Mouse (Mus musculus): ENCODE measurements around the gene Xpot. TPM values are rescaled to one million over a fixed set of nuclear protein-coding genes. Genes with fewer than 3 reads are reported as not detected.

Gene Xpot
- total RNA-seq, 2 experiments from 2014 or later = 65.9 to 70.9 TPM

DNA sequence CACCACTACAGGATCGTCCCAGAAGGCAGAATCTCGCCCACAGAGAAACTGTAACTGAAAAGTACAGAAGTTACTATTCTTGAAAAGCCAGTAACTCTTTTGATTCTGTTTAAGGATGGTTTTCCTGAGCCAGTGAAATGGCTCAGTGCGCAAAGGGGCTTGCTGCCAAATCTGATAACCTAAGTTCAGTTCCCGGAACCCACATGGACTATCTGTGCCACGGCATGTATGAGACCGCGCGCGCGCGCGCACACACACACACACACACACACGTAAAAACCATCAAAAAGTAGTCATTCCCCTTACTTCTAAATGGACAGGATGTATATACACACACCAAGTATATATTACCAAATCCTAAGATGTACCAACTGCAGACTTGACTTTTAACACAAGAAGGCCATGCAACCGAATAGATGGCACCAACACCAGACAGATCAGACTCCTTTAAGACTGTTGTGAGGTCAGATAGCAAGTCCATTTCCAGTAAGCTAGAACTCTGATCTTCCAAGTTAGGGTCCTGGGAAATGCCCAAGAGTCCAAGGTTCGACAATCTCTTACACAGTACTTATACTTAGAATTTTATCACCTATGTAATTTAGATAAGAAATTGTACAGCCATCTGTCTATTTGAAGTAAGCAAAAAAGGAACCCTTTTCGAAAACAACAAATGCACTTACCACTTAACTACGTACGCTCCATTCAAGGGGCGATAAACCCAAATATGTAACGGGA is 40.9 kb downstream of the Xpot start:
- no peak for DNase-seq (ENCODE audit: extremely low spot score in 1 of 2, low spot score in 2 of 2)
- intact Hi-C loops (cut with DNase I) = no loop called here

DNA sequence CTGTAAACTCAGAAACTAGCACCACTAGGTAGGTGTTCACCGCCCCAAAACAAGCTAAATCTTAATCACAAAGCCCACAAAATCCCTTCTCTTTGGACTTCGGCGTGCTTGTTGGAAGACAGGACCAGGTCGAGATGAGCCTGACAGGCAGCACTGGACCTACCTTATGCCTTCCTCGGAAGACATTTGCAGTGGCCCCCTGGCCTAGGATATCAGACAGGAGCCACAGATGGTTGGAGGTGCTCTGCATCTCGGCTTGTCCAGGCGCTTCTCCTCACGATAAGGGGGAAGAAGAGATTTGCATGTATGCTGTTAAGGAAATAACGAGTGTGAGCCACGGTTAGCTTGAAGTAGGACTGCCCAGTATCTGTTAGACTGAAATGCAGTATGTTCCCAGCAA is 42.1 kb downstream of the Xpot start:
- intact Hi-C loops (cut with DNase I) = no loop called here
- DNase-seq (ENCODE audit: extremely low spot score in 1 of 2, low spot score in 2 of 2) = no peak

DNA sequence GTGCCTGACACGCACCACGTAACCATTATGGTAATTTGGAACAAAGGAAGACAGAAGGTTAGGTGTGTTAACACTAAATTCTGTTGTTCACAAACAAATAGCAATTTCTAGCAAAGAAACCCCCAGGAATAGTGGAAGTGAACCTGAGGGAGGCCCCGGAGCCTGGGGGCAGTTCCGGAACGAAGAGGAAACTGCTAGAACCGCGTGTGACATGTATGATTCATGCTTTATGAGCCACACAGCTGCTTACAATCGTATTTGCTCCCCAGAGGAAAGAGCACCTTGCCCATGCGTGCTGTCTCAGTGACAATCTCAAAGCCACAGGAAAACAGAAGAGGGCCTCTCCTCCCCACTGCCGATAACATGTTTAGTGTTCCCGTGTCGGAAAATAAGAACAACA is 43.1 kb downstream of the Xpot start:
- intact Hi-C loops (cut with DNase I) = no loop called here
- DNase-seq (ENCODE audit: extremely low spot score in 1 of 2, low spot score in 2 of 2) = no peak

DNA sequence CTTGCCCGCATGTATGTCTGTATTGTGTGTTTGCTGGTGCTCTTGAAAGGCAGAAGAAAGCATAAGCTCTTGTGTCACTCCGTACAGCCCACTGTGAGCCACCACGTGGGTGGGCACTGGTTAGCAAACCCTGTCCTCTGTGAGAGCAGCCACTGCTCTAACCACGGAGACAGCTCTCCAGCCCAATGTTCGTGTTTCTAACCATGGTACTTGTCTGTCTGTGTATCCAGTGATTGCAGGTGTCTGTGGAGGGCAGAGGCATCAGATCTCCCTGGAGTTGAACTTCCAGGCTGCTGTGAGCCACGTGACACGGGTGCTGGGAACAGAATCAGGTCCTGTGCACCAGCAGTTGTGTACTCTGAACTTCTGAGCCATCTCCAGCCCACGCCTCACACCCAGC is 43.8 kb downstream of the Xpot start:
- intact Hi-C loops (cut with DNase I) = no loop called here
- no peak for DNase-seq (ENCODE audit: extremely low spot score in 1 of 2, low spot score in 2 of 2)

DNA sequence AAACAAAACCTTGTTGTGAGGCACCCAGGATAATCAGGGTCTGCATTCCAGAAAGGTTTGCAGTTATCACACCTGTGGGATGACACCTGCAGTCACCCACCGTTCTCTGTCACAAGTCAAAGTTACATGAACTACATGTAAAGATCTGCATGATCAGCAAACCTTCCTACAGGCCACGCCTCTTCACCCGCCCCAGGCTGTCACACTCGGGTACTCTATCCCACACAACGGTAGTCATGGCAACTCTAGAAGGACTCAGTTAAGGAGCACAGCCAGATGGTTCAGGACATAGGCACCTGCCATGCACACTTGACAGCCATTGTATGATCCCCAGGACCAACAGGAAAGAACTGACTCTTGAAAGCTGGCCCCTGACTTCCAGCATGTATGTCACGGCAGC is 44.7 kb downstream of the Xpot start:
- intact Hi-C loops (cut with DNase I) = no loop called here
- DNase-seq (ENCODE audit: extremely low spot score in 1 of 2, low spot score in 2 of 2) = no peak

DNA sequence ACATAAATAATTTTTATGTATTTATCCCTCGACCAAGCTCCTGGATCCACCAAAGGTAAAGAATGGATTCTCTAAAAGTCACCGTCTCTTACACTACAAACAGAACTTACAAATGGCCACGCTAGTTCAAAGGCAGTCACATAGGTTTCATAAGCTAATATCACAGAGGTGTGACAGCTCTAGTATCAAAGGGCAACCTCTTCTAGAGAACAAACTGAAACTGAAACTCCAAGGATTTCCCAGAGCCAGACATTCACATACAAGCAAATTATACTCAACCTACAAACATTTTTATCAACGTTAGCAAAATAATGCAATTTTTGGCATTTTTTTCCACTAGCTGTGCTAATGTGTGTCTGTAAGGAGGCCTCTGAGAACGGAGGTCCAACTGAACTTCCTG is 45.8 kb downstream of the Xpot start:
- no peak for DNase-seq (ENCODE audit: extremely low spot score in 1 of 2, low spot score in 2 of 2)
- intact Hi-C loops (cut with DNase I) = no loop called here

DNA sequence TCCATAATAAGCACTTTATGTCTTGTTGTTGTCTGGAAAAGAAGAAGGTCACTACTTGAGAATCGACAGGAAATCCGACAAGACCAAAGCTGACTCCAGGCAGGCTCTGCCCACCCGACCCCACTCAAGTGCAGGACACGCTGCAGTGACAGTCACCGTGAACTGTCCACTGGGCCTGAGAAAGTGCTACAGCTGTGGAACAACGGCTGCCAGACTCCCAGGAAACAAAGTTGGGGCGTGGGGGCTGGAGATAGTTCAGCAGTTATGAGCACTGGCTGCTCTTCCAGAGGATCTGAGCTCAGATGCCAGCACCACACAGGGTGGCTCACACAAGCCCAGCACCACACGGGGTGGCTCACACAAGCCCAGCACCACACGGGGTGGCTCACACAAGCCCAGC is 49.8 kb downstream of the Xpot start:
- intact Hi-C loops (cut with DNase I) = no loop called here
- DNase-seq (ENCODE audit: extremely low spot score in 1 of 2, low spot score in 2 of 2) = no peak

DNA sequence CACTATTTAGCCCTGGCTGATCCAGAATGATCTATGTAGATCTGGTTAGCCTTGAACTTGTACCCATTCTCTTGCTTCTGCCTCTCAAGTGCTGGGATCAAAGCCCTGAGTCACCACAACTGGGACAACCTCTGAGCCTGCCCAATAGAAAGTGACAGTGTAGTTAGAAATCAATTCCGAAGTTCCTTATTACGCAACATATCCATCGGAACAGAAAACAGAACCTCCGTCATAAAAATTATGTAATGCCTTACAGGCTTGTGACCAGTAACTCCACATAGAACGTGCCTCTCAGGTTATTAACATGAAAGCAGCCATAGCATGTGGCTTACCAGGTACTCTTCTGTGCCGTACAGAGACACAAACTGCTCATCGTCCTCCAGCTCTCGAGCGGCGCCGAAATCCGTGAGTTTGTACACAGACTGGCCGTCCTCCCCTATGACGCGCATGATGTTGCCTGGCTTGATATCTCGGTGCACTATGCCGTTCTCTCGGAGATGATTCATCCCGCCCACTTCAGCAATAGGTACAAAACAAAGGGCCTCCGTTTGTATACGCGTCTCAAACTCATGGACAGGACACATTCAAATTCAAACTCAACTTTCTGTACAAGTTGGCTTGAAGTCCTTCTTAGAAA is 54.5 kb downstream of the Xpot start:
- no peak for DNase-seq (ENCODE audit: extremely low spot score in 1 of 2, low spot score in 2 of 2)
- intact Hi-C loops (cut with DNase I) = no loop called here

DNA sequence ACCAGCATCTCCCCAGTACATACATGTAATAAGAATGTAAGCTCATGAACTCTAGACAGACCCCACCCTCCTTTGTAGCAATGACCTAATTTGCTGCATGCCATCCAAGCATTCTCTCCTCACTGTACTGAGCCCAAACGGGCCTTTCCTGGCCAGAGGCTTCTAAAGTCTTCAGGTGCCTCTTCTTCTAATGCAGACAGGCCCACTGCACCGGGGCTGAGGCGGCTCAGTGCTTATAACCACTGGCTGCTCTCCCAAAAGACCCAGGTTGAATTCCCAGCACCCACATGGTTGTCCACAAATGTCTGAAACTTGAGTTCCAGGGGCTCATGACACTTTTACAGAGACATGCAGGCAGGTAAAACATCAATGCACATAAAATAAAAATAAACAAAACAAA is 55.1 kb downstream of the Xpot start:
- DNase-seq (ENCODE audit: extremely low spot score in 1 of 2, low spot score in 2 of 2) = no peak
- intact Hi-C loops (cut with DNase I) = no loop called here

DNA sequence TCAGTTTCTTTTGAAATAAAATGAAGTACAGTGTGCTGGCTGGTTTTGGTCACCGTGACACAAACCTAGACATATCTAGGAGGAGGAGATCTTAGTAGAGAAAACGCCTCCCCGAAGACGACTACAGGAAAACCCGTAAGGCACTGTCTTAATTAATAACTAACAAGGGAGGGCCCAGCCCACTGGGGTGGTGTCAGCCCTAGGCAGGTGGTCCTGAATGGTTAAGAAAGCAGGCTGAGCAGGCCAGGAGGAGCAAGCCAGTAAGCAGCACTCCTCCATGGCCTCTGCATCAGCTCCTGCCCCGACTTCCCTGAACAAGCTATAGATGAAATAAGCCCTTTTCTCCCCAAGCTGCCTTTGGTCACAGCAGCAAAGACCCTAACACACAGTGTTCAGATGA is 56.3 kb downstream of the Xpot start:
- intact Hi-C loops (cut with DNase I) = no loop called here
- no peak for DNase-seq (ENCODE audit: extremely low spot score in 1 of 2, low spot score in 2 of 2)

DNA sequence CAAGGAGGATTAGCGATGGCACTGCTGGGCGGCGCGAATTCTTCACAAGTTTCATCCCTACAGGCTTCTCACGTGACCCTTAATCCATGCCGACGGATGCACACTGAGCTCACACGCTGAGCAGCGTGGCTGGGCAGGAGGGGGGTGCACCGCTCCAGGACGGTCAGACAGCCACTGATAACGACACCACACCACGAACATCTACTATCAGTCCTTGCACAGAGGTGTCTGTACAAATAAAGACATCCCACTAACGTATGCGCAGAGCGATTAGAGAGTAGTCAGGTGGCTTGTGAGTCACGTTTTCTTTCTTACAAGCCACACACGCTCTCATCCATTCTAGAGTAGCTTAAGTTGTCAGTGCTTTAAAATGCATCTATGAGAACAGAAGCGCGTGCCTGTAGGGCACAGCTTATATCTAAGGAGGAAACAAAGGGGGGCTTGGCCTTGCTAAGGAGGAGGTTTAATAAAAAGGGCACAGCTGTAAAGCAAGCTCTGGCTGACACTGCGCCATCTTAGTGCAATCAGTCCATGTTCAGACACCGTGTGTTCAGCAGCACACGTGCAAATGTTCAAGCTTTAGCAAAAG is 57.0 kb downstream of the Xpot start:
- DNase-seq (ENCODE audit: extremely low spot score in 1 of 2, low spot score in 2 of 2) = no peak
- intact Hi-C loops (cut with DNase I) = no loop called here

DNA sequence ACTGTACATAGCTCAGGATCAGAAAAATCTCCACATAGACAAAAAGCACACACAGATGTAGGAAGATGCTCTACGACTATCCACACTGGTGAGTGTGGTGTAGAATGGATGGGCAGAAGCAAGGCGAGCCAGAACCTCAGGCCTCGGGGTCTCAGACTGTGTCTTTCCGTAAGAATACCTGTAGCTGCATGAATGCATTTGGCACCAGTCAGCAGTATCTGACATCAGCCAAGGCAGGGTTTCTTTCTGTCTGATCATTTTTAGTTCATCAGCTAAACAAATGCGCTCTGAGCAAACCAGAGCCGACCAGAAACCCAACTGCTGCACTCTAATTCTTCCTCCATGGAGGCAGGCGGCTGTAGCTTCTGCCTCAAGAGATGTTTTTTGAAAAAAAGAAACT is 57.6 kb downstream of the Xpot start:
- no peak for DNase-seq (ENCODE audit: extremely low spot score in 1 of 2, low spot score in 2 of 2)

DNA sequence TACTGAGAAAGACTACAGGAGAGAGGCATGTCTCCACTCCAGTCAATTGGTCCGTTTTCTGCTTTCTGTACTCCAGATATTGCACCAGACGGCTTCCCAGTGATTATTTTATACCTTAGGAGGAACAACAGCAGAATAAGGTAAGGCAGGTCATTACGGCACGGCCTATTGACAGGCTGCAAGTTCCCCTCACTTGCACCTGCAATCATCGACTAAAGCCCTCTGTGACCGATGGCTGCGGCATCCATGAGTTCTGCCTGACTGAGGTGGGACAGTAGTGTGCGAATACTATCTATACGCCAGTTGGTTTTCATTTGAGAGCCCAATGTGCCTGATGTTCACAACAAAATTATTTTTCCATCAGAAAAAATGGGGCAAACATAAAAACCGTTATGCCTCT is 58.1 kb downstream of the Xpot start:
- no peak for DNase-seq (ENCODE audit: extremely low spot score in 1 of 2, low spot score in 2 of 2)
- intact Hi-C loops (cut with DNase I) = no loop called here

More for the DNA sequence above, 57.6 kb downstream of the Xpot start:
- intact Hi-C loops (cut with DNase I) = no loop called here

DNA sequence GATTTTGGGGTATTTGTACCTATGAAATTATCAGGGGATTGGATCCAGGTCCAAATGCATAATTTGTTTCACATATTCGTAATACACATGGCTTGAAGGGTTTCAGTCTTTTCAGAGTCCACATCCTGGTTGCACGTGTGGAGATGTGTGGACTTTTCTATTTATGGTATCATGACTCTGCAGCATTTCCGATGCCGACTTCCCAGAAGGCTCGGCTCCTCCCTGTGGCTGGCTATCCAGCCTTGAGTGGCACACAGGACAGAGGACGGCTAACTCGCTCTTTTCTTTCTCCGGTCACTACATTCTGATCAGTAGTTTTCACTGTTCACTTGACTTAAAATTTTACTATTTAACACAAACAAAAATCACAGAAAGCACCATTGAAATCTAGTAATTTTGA is 61.7 kb downstream of the Xpot start:
- intact Hi-C loops (cut with DNase I) = no loop called here

DNA sequence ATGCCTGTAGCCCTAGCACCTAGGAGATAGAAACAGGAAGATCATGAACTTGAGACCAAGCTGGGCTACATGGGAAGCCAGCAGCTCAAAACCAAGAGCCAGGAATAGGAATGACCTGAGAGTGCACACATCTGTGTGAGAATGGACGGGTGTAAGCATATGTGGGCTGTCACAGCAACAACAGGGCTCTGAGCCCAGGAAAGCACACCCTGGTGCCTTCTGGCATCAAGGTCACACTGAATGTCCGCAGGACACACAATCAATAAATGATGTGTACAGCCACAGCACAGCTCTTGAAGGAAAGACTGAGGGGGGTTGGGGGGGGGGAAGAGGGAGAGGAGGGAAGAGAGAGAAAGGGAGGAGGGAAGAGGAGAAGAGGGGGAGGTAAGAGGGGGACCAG is 67.9 kb downstream of the Xpot start:
- intact Hi-C loops (cut with DNase I) = no loop called here
- DNase-seq (ENCODE audit: extremely low spot score in 1 of 2, low spot score in 2 of 2) = no peak

More for the DNA sequence above, 61.7 kb downstream of the Xpot start:
- no peak for DNase-seq (ENCODE audit: extremely low spot score in 1 of 2, low spot score in 2 of 2)

DNA sequence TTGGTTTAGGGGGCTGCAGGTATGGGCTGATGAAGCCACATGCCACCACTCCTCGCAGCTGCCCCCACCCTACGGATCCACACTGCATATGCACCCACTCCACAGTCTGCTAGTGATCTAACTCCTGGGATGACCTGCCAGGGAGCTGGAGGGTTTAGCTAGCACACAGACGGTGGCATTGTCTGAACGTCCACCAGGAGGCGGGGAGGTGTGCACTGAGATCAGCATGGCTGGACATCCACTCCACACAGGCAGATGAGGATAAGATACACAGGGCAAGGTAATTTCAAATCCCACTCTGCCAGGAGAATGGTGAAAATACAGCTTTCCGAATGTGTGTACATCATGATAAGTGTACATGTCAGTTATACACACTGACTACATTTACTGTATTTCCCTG is 69.9 kb downstream of the Xpot start:
- intact Hi-C loops (cut with DNase I) = no loop called here
- no peak for DNase-seq (ENCODE audit: extremely low spot score in 1 of 2, low spot score in 2 of 2)

DNA sequence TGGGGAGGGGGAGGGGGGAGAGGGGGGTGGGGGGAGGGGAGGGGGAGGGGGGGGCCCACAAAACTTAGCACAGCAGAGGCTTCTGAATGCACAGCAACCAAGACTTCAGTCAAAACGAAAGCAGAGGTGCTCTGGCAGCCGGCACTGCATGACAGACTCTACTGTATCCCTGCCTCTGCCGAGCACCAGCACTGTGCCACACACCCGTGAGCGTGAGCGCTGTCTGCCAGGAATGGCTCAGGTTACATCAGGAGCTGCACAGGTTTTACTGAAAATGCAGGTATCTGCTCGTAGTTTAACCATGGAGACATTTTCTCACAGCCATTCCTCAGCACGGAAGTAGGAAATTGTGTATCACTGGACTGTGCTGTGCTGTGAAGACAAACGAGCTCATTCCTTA is 75.8 kb downstream of the Xpot start:
- intact Hi-C loops (cut with DNase I) = no loop called here
- peak in 1 of 2 experiments; percentile 12 for DNase-seq (ENCODE audit: extremely low spot score in 1 of 2, low spot score in 2 of 2)

DNA sequence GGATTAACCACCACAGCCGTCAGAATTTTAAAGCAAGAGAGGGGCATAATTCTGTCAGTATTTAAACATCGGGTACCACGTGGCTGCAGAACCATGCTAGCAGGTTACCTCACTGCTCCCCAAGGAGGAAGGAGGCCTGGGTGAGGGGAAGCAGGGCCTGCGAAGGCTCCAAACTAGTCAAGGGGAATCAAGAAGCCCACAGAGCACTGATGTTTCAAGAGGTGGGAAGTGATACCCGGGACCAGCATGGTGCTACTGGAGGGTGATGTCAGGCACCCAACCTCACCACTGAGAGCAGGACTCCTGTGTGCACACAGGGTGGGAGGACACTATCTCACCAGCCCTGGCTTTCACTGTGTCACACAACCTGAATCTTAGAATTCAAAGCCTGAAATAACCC is 76.5 kb downstream of the Xpot start:
- no peak for DNase-seq (ENCODE audit: extremely low spot score in 1 of 2, low spot score in 2 of 2)
- intact Hi-C loops (cut with DNase I) = no loop called here

DNA sequence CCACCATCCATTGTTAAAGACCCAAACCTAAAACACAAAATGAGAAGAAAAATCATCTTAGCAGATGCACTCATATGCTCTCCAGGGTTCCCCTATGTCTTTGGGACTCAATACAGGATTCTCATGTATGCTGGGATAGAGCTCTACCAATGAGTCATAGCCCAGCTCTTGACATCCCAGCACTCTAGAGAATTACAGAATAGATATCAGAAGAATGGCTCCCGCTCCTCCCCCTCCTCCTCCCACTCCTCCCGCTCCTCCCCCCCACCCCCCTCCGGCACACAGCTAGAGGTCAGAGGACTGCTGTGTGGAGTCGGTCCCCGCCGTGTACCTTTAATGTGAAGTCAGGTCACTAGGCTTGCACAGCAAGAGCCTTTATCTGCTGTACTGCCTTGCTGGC is 79.0 kb downstream of the Xpot start:
- DNase-seq (ENCODE audit: extremely low spot score in 1 of 2, low spot score in 2 of 2) = peak in 1 of 2 experiments; percentile 1
- intact Hi-C loops (cut with DNase I) = no loop called here

DNA sequence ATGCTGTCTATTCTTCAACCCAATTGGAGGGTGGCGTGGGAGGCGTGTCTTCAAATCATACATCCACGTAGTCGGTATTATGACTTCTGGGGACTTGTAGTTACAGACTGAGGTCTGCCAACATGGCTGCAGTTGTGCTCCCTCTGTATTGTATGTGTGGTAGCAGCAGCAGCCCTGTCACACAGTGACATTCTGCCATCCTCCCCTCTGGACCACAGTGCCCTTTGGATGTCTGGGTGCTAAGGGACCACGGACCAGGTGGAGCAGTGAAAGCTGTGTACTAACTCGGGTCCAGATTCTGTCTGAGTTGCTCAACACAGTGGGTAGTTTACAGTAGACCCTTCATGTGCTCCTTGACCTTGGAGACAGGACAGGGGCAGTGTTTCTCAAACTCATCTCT is 82.6 kb downstream of the Xpot start:
- intact Hi-C loops (cut with DNase I) = no loop called here
- DNase-seq (ENCODE audit: extremely low spot score in 1 of 2, low spot score in 2 of 2) = no peak
